Mouse (Mus musculus) spleen, adult 2 months (tissue): ENCODE measurements around the gene Sorbs1.

Experiments used
- CTCF ChIP-seq: fragments of 200-500 bp; IDR thresholded peaks from 2 replicates; pipeline ENCODE4 v1.5.1; 2011; ENCODE audit warnings: mild to moderate bottlenecking, inconsistent platforms; ENCODE audit not compliant: insufficient read depth, insufficient read length, insufficient replicate concordance; ENCODE audit errors: extremely low read depth
- POLR2A ChIP-seq: fragments of 200-500 bp; IDR thresholded peaks from 2 replicates; pipeline ENCODE4 v1.6.1; 2011; ENCODE audit warnings: low read depth, low read length, inconsistent platforms

GRCm38 (mm10) chr19:40355075-40355474 is 158.5 kb downstream of the Sorbs1 start:
- no peak for TF ChIP-seq CTCF
- TF ChIP-seq POLR2A, result no peak
